Mouse (Mus musculus): ENCODE results near the gene Ank3.

Ank3 gene

DNA sequence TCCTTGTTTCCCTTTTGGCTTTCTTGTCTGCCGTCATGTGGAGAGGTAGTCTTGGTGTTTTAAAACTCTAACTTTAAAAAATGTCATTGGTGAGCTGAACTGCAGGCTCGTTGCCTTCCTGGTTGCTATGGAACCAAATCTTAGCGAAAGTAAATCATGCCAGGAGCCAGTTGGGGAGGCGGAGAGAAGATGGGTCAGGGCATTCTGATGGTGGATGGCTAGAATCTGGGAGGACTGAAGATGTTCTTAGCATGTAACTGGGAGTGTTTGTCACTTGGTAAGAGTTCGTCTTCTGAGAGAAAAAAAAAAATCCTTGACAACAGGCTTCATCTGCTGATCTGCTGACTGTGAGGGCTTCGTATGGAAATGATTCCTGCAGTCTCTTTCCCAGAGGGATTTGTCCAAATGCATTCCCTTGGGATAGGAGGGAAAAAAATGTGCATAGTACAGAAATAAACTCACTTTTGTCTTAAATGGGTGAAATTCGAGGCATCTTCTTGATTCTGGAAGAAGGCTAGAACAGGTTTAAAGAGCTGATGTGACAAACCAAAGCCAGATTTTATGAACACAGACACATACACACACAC lies 232.3 kb downstream of the Ank3 start:
- no peak for DNase-seq

DNA sequence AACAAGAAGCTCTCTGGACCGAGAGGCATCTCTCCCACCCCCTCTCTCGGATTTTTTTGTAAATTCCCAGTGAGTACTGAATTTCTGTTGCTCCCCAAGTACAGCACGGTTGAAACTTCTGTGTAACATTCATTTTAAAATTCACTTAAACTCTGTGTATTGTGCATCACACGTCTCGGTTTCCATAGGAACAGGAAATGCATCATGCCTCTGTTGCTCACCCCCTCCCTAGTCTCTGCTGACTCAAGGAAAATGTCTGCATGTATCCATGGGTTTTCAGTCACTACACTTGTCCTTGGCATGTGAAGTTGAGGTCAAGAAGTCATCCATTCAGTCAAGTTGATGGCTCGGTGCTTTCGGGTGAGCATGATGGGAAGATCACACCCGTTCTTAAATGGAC lies 234.3 kb downstream of the Ank3 start:
- no peak for DNase-seq

DNA sequence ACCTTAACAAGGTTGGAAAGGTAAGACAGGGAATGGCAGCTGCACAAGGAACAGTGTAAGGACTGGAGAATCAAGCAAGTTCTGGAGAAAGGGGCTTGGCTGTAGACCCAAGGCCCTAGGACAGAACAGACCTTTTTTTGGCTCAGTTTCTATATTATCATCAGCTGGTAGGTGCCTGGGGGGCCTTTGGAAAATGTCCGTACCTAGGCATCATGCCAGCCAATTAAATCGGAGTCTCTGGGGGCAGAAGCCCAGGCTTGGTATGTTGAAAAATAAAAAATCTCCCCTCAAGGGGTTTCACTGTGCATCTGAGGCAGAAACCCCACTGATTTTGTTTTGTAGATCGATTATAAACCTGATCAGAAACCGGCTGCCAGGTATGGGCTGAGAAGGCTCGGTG lies 236.3 kb downstream of the Ank3 start:
- DNase-seq: no peak

DNA sequence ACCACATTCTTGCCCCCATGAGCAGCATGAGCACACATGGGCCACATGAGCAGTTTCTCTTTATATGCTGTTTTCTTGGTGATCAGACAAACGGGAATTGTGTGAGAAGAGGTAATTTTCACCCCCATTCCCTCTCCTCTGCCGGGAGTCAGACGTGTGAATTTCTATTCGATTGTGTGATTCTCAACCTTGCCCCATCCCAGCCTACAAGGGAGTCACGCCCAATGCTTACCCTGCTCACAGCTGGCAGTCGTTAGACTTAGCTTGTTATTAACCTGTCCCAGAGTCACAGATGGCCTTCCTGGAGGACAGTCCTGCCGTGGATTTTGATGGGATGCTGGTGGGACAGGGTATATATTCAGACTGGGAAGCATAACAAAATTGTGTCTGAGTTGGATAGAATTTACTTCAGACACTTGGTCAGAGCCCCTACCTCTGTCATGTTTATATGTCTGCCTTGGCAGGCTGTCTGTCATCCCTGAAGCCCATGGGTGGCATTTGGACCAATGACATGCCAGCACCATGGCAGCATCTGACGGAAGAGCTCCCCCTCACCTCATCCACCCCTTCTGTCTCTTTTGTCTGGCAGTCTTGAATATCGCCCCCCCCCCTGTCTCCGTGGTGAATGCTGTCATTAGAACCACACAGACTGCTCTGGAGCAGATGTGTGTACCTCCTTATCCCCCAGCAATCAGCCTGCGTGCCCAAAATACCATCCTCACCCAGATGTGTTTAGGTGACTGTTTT lies 237.5 kb downstream of the Ank3 start:
- DNase-seq: no peak

DNA sequence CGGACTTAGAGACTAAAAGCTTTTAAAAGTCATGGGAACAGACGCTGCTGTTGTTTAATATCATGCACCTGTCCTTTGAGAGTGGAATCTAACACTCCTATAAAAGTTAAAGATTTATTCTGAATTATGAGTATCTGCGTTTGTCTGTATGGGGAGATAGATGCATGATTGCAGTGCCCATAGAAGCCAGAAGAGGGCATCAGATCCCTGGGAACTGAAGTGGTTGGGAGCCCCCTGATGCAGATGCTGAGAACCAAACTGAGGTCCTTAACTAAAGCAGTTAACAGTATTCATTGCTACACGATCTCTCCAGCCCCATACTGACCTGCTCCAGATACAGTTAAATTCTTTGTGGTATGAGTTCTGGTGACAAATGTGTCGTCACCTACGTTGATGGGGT lies 240.6 kb downstream of the Ank3 start:
- DNase-seq: no peak

DNA sequence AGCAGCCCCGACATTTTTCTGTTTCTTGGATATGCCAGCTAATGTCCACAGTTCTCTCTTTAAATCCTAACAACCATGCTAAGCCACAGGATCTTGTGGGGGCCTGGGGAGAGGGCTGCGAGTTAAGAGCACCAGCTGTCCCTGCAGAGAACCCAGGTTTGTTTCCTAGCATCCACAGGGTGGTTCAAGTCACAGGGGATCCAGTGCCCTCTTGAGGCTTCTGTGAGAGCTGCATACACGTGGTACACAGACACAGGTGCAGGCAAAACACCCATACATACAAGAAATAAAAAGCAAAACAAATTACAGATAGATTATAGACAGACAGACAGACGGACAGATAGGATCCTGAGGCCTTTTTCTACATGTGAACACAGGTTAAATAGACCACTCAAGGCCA lies 242.0 kb downstream of the Ank3 start:
- DNase-seq: no peak

DNA sequence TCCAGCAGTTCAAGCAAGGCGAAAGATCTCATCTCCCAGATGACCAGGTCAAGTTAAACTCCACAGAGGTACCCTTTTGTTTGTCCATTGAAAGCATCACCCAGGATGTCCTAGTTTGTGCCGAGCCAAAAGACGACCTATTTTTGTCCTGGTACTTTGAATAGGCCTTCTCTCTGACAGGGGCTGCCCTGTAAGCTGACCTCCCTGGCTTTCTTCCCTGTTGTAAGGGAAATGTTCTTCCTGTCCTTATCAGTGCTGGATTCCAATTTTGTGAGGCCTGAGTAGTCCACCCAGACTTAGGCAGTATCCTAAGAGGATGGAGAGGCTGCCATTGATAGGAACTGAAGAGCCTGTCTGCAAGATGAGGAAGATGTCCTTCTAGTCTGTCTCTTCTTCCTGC lies 244.9 kb downstream of the Ank3 start:
- no peak for DNase-seq

DNA sequence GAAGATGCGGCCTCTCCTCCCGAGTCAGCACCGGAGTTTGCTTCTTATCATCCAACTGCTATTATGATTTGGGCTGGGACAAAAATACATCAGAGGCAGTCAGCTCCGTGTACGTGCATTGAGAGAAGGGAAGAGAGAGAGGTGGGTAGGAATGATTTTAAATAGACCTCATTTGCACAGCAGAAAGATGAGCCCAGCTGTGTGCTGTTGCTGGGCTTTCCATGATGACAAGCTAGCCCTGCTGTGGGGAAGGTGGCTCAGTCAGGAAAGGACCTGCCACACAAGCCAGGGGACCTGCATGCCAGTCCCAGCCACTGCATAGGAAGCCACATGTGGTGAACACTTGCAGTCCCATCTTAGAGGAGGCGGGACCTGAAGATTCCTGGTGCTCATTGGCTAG lies 245.4 kb downstream of the Ank3 start:
- DNase-seq: no peak

DNA sequence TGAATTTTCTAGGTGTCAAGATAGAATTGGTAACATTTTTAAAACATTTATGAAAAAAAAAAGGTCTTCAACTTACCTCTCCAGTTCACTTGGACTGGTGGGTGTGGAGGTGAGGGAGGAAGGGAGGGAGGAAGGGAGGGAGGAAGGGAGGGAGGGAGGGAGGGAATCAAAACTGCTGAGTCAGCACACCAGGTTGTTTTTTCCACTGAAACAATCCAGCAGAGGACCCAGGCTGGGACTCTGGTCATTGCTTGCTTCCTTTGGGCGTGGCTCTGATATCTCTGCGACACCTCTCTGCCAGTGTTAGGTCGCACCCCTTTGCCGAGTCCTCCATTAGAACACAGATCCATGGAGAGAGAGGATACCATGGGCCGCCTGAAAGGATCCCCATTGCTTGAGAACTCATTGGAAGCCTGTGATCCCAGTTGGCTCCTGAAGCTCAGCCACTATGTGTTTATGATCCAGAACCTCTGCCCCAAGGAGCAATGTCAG lies 246.8 kb downstream of the Ank3 start:
- DNase-seq: no peak

DNA sequence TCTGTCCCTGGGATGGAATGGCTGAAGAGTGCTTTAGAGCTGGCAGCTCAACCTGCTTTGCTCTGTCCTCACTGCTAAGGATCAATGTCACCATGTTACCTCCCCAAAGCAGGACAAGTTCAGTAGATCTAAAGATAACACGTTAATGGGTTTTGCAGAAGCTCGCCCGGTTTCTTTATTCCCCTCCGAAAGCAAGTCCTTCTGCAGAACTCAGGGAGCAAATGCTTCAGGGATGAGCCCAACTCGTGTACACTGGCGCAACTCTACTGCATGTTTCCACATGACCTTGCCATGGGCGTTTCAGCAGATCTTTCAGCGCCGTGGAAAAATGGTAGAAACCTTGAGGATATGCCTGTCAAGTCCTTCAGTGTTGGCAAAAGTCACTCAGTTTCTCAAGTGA lies 247.4 kb downstream of the Ank3 start:
- DNase-seq: no peak

DNA sequence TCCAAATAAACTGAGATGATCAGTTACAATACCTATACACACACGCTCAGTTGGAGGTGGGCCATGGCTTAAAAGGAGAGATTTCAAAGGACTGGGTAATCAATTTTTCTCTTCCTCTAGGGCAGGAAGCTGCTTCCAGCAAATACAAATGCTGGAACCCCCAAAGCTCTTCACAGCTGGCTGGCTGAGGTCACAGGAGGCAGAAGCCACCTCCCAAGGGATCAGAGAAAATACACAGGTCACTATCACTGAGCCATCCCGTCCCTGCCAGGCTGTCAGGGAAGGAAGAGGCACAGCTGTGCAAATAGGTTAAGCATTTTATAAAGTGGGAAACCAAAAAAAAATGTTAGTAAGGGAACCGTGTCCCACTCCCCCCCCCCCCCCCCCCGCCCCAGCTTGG lies 251.5 kb downstream of the Ank3 start:
- DNase-seq: peak; percentile 44

DNA sequence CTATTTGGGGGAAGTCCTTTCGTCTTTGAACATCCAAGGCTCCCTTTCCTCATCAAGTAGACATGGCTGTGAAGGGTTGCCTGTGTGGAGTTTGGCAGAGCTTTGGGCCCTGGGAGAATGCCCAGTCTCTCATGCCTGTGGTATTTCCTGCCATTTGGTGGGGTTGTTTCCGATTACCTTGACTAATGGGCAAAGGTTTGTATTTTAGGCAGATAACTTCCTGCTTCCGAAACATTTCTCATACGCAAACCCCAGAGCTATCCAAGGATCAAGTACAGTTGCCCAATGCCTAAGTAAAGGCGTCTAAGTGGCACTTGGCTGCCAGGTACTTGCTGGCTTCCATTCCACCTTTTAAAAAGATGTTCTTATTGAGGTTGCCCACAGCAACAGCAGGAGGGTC lies 254.1 kb downstream of the Ank3 start:
- no peak for DNase-seq

DNA sequence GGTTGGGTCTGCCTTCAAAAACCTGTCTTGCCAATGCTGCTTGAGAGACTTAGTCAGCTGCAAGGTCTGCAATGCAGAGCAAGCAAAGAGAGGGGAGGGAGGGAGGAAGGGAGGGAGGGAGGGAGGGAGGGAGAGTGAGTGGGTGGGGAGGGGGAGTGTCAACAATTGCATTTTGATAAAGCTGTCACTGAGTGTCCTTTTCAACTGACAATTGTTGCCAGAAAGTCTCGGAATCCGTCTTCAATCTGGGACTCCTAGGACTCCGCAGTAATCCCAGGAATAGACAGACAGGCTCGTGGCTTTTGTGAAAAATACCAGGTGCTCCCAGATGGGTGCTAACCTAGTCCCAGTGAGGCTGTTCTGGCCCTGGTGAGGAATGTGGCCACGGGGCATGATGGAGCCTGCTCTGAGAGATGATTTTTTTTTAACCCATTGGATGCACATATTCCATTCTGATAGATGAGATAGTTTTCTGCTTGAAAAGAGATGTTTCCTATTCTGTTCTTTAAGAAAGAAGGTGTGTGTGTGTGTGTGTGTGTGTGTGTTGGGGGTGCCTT lies 254.6 kb downstream of the Ank3 start:
- no peak for DNase-seq

DNA sequence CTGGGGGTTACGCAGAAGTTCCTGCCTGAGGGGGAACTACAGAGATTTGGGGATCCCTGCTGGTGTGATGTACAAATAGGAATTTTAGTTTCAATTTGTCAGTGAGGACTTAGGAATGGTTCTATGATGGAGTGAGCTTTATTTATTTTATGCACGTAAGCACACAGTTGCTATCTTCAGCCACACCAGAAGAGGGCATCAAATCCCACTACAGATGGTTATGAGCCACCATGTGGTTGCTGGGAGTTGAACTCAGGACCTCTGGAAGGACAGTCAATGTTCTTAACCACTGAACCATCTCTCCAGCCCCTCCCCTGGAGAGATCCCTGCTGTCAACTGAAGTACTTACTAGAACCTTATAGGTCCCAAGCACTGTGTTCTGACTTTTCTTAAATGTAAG lies 255.6 kb downstream of the Ank3 start:
- DNase-seq: no peak

DNA sequence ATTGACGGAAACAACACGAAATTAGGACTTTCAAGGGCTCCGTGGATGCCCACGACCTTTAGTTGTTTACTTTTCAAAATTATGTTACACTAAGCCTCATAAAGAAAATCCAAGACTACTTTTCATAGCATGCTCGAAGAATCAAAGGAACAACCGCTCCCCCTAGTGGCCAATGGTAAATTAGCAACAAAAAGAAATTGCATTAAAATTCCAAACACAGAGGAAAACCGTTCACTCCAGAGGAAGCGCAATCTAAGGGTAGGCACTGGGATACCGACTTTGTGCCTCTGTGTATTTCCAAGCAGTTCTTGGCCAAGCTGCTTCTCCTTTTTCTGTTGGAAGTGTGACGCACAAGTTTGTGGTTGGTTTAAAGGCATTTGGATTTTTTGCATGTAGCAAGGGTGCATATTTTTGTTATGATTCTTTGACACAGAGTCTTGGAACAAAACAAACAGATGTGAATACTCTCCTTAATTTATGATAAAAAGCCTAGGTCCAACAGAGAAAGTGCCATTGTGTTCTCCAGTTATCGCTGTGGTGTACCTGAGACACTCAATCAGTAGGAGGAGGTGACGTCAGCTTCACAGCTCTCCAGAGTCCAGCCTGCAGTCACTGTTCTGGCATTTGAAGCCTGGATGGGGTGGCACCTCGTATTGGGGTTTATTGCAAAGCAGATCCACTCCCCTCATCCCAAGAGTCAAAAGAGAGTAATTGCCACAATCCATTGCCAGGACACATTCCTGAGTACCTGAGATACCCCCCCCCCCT lies 256.5 kb downstream of the Ank3 start:
- peak; percentile 77 for DNase-seq

DNA sequence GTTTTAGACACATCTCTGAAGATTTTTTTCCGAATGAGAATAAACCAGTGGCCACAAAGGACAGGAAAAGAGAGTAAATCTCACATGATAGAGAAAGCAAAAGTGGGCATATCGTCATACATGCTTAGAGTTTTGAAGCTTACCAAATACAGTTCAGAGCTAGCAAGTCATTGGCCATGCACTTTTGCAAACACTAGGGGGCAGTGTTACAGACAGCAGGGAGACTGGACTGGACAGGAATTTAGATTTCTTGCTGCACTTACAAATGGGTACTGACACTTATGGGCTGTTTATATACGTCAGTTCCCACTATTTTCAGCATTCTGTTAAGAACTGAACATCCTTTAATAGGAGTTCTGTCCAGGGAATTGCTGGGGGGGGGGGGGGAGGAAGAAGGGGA lies 257.7 kb downstream of the Ank3 start:
- peak; percentile 74 for DNase-seq

DNA sequence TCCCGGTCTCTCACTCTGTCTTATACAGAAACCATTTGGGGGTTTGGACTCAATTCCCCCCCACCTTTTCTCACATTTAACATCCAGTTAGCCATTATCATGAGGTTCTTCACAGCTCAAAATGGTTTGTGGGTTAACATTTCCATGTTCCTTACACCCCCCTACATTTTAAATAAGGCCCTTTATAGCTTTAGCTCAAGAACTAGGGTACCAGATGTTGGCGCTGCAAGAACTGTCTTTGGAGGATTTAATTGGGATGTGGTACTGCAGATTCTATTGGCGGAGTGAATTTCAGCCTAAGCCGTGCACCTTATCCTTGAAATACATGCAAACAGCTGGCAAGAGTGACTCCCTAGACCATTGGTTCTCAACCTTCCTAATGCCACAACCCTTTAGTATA lies 261.2 kb downstream of the Ank3 start:
- DNase-seq: no peak

DNA sequence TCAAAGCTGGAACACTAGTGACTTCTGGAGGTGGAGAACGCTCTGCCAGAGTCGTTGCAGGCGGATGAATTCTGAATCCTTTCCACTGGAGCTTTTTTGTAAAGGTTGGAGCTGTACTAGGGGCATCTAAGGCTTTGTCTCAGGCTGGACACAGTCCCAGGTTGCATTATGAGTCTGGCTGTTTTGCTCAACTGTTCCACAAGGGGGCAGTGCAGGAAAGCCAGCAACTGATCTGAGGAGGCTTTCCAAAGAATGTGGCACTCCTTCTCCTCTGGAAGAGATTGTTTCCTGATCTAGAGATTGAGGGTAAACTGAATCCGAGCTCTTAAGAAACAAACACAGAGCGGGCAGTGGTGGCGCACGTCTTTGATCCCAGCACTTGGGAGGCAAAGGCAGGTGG lies 263.8 kb downstream of the Ank3 start:
- peak; percentile 80 for DNase-seq

DNA sequence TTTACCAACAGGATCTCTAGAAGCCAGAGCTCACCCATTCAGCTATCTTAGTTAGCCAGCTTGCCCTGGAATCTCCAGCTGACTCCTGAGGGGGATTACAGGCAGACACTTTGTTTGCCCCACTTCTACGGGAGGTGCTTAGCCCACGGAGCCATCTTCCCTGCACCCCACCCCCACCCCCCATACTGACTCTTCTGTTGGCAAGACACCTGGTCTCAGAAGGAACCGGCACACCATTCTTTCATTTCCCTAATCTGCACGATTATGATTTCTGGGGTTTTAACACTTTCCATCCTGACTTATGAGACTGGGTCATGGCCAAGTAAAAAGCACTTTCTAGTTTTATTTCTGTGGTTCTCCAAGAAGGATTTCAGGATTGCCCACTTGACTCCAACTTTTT lies 268.9 kb downstream of the Ank3 start:
- DNase-seq: no peak

DNA sequence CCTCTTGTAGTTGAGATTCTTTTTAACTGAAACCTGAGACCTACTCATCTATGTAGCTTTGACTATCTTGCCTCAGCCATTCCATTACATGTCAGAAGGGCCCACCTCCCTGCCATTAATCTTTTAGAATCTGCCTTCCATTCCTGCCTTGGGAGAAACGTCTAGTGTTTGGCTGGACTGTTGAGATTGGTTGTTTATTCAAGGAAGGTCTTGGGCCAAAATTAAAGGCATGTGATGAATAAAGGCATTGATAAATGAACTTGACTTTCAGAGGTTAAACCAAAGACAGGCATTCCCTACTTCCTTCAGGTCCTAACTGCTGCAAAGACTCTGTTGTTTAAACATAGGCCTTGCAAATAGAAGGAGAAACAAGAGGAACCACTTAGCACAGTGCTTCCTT lies 271.9 kb downstream of the Ank3 start:
- DNase-seq: no peak

DNA sequence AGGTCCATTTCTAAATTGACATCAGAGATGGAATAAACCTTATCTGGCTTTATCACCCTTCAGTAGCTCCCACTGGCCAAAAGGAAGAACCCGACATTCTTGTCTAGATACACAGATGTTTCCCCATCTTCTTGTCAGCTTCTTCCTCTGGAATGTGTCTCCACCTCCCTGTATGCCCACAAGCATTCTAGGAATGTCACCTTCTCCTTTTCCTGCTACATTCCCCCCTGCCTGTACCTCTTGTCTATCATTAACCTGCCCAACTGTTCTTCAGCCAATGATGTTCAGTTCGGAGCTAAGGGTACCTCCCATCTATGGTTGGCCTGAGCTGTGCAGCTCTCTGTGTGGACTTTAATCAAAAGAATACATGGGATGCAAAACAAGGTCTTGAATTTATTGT lies 272.4 kb downstream of the Ank3 start:
- DNase-seq: no peak

DNA sequence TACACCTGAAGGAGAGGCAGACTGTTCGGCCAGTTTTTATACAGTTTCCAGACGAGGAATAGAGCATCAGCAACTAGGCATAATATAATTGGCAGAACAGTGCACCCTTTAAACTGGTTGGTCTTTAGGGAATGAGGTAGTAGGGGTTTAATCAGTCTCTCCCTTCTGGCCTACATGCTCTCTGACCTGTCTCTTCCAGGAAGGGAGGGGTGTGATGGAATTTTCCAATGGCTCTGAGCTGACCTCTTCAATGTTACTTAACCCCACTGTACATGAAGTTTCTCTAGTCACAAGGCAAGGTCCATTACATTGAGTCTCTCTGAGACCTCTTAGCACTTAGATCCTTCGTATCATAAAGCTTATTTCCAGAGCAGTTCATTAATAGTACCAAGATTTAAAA lies 272.9 kb downstream of the Ank3 start:
- DNase-seq: no peak

DNA sequence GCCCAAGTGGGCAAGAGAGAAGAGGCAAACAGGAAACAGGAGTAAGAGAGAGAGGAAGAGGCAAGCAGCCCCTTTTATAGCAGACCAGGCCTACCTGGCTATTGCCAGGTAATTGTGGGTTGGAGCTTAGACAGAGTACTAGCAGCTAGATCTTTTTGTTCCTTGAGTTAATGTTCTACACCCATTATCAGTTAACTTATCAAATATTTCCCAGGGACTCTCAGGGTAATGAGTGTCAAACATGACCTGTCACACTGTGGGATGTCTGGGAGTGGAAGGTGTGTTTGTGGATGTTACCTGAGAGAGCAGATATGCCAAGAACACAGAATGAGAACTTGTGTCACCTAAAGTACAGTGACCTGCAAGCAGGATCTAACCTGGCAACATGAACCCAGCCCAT lies 274.0 kb downstream of the Ank3 start:
- DNase-seq: no peak

DNA sequence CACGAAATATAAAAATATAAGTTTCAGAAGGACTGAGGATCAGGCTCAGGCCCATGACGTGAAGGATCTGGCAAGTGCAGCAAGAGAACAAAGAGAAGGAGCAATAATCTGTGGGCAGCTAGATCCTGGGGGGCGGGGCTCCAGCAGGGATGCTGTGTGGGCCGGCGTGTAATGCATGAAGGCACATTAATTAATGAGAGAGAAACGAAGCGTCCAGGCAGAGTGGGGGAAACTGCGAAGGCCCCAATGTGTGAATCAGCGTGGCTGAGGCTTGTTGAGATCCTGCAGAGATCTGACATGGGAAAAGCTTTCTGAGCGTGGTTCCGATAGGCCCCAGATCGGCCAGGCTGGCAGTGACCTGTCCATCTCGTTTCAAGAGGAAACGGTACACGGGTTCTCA lies 279.7 kb downstream of the Ank3 start:
- DNase-seq: no peak
